Mouse (Mus musculus): Measurements from ENCODE around the gene Vmn2r28.
"Not testable (repeated sequence)": the region's sequence is repeated elsewhere in the genome, so short reads cannot be mapped to it uniquely, and the experiment has no call there.

Gene Vmn2r28

GRCm38 (mm10) chr7:5493856-5494255 lies at the start of gene Vmn2r28:
Gene Vmn2r28, minus strand, starts transcription at chr7:5493956.
- DNase-seq = not testable (repeated sequence)

GRCm38 (mm10) chr7:5540770-5541436 lies 47.1 kb upstream of the Vmn2r28 start:
- DNase-seq = not testable (repeated sequence)

GRCm38 (mm10) chr7:5456674-5457073 lies 37.1 kb downstream of the Vmn2r28 start, which contains the start of gene Vmn1r59:
Gene Vmn1r59, minus strand, starts transcription at chr7:5456774.
- no peak for DNase-seq

GRCm38 (mm10) chr7:5454011-5454410 lies 39.7 kb downstream of the Vmn2r28 start:
- not testable (repeated sequence) for DNase-seq

GRCm38 (mm10) chr7:5448627-5449026 lies 45.1 kb downstream of the Vmn2r28 start:
- DNase-seq = no peak

Data from cerebellum, adult 9-10 months (tissue).